Mouse (Mus musculus) kidney, postnatal 25 days (tissue): ENCODE results near the gene Alg5.
"Not testable (repeated sequence)": the region's sequence is repeated elsewhere in the genome, so short reads cannot be mapped to it uniquely, and the experiment has no call there.

Experiments used
- DNase-seq, 2 experiments: peaks; one replicate each; pipeline ENCODE4 v3.0.0; 2021; ENCODE audit warnings: mixed read lengths in 2 of 2

Alg5 gene

GRCm38 (mm10) chr3:54735247-54736046 lies at the start of gene Alg5, which contains the start of gene Exosc8:
Alg5 (plus strand) TSS chr3:54735539.
Exosc8 (minus strand) TSS chr3:54735393.
- DNase-seq: peak; percentile 83 to 86

- no peak for DNase-seq
Observed at GRCm38 (mm10) chr3:54687245-54687644, 48.1 kb upstream of the Alg5 start.

GRCm38 (mm10) chr3:54689091-54689490 lies 46.2 kb upstream of the Alg5 start:
- no peak for DNase-seq

GRCm38 (mm10) chr3:54692202-54693055 lies 42.9 kb upstream of the Alg5 start, which contains the start of gene Supt20:
Supt20 (plus strand) TSS chr3:54692807.
- DNase-seq: peak; percentile 93 to 97

- DNase-seq: no peak
Observed at GRCm38 (mm10) chr3:54693056-54693415, 42.3 kb upstream of the Alg5 start.

- DNase-seq: no peak
Observed at GRCm38 (mm10) chr3:54699759-54700301, 35.5 kb upstream of the Alg5 start.

GRCm38 (mm10) chr3:54704106-54704505 lies 31.2 kb upstream of the Alg5 start:
- not testable (repeated sequence) for DNase-seq

- DNase-seq: no peak
Observed at GRCm38 (mm10) chr3:54708972-54709371, 26.4 kb upstream of the Alg5 start.

GRCm38 (mm10) chr3:54714253-54714652 lies 21.1 kb upstream of the Alg5 start, which contains the start of gene Gm21958:
Gm21958 (minus strand) TSS chr3:54714353.
- DNase-seq: no peak

- DNase-seq: no peak
Observed at GRCm38 (mm10) chr3:54715461-54715860, 19.9 kb upstream of the Alg5 start.

- no peak for DNase-seq
Observed at GRCm38 (mm10) chr3:54717348-54717747, 18.0 kb upstream of the Alg5 start.

GRCm38 (mm10) chr3:54718947-54719346 lies 16.4 kb upstream of the Alg5 start:
- DNase-seq: no peak

- DNase-seq: no peak
Observed at GRCm38 (mm10) chr3:54723741-54724500, 11.4 kb upstream of the Alg5 start.

GRCm38 (mm10) chr3:54725344-54725743 lies 10.0 kb upstream of the Alg5 start:
- DNase-seq: no peak

GRCm38 (mm10) chr3:54727588-54727987 lies 7.8 kb upstream of the Alg5 start:
- no peak for DNase-seq

GRCm38 (mm10) chr3:54728100-54728499 lies 7.2 kb upstream of the Alg5 start:
- no peak for DNase-seq

- no peak for DNase-seq
Observed at GRCm38 (mm10) chr3:54731626-54732150, 3.7 kb upstream of the Alg5 start.

GRCm38 (mm10) chr3:54732371-54732770 lies 3.0 kb upstream of the Alg5 start:
- no peak for DNase-seq

GRCm38 (mm10) chr3:54734411-54735246 lies 710 bp upstream of the Alg5 start:
- DNase-seq: peak; percentile 89 to 93

GRCm38 (mm10) chr3:54736101-54736927 lies 975 bp downstream of the Alg5 start:
- peak in 1 of 2 experiments; percentile 11 for DNase-seq
